Mouse (Mus musculus) kidney, embryonic 16.5 days (tissue): ENCODE results near the gene Ash1l. TPM values are rescaled to one million over a fixed set of nuclear protein-coding genes. Genes with fewer than 3 reads are reported as not detected.

Experiments used
- ATAC-seq: fragments of 200-750 bp; cut with Nextera tagmentation; 2 replicates; pipeline ENCODE4 v1.8.0; 2017; ENCODE audit warnings: moderate TSS enrichment; ENCODE audit not compliant: low FRiP score, low TSS enrichment
- H3K27ac ChIP-seq: fragments of 300-500 bp; sonication (generic); 2 replicates; pipeline ENCODE4 v1.5.1; 2014; ENCODE audit warnings: low read length
- H3K27me3 ChIP-seq: fragments of 300-500 bp; sonication (generic); 2 replicates; pipeline ENCODE4 v1.6.1; 2014; ENCODE audit warnings: low read length, control low read depth, mixed read lengths; ENCODE audit not compliant: insufficient read depth
- H3K36me3 ChIP-seq: fragments of 300-500 bp; sonication (generic); 2 replicates; pipeline ENCODE4 v1.6.1; 2014; ENCODE audit warnings: low read length, control low read depth, mixed read lengths; ENCODE audit not compliant: insufficient read depth
- H3K4me1 ChIP-seq: fragments of 300-500 bp; sonication (generic); 2 replicates; pipeline ENCODE4 v1.6.1; 2014; ENCODE audit warnings: low read length, control low read depth, mixed read lengths; ENCODE audit not compliant: insufficient read depth
- H3K4me2 ChIP-seq: fragments of 300-500 bp; sonication (generic); replicated peaks from 2 replicates; pipeline ENCODE4 v1.6.1; 2014; ENCODE audit warnings: low read depth, low read length
- H3K4me3 ChIP-seq: fragments of 300-500 bp; sonication (generic); 2 replicates; pipeline ENCODE4 v1.5.1; 2014; ENCODE audit warnings: mild to moderate bottlenecking, low read length
- H3K9ac ChIP-seq: fragments of 300-500 bp; sonication (generic); replicated peaks from 2 replicates; pipeline ENCODE4 v1.6.1; 2014; ENCODE audit warnings: low read length
- H3K9me3 ChIP-seq: fragments of 300-500 bp; sonication (generic); 2 replicates; pipeline ENCODE4 v1.6.1; 2016; ENCODE audit warnings: low read length, control low read depth
- WGBS: fragments of 180-500 bp; shearing (Covaris S2); extraction: QIAGEN DNeasy Blood & Tissue Kit; methylation state at CpG from one replicate; pipeline ENCODE4 v1.1.7; 2014; 5-methylcytosine and 5-hydroxymethylcytosine counted together
- polyA plus RNA-seq: library from polyadenylated mRNA; unstranded; fragments of >200 nt; fragmentation: Nextera tagmentation; extraction: Ambion mirVana; gene quantifications from 2 replicates; pipeline ENCODE4 v1.2.1, GENCODE M21; 2015

Gene Ash1l
- polyA plus RNA-seq, 1 experiment from 2014 or later: 16.6 TPM

GRCm38 (mm10) chr3:88921411-88921810 is 29.0 kb upstream of the Ash1l start:
- 96% methylated on average over 9 of the region's 9 CpGs for WGBS
- Histone ChIP-seq H3K4me2 (no peak overlapping the region), H3K27me3 (no peaks in the 10 kb centered on the region), H3K36me3 (peaks cover 44% of the 10 kb centered on the region), H3K27ac (no peak overlapping the region), H3K9ac (no peak overlapping the region), H3K4me3 (no peak overlapping the region), H3K9me3 (peaks cover 8% of the 10 kb centered on the region), H3K4me1 (peaks cover 4% of the 10 kb centered on the region; the same call in 1 of the 2 replicates)
- ATAC-seq: no peak

- peaks cover 8% of the 10 kb centered on the region for H3K9me3 ChIP-seq
These were observed 26.3 kb upstream of the Ash1l start for GRCm38 (mm10) chr3:88923989-88924591.

GRCm38 (mm10) chr3:88925651-88926050 is 24.8 kb upstream of the Ash1l start:
- WGBS: 91% methylated on average over 2 of the region's 2 CpGs
- Histone ChIP-seq H3K9me3 (peaks cover 8% of the 10 kb centered on the region), H3K4me3 (no peak overlapping the region), H3K9ac (no peak overlapping the region), H3K27me3 (no peaks in the 10 kb centered on the region), H3K27ac (no peak overlapping the region), H3K36me3 (peaks cover 71% of the 10 kb centered on the region), H3K4me2 (no peak overlapping the region), H3K4me1 (no peaks in the 10 kb centered on the region)
- ATAC-seq: no peak

More at GRCm38 (mm10) chr3:88923989-88924591, 26.3 kb upstream of the Ash1l start:
- ATAC-seq: no peak
- Histone ChIP-seq H3K4me3 (no peak overlapping the region), H3K36me3 (peaks cover 66% of the 10 kb centered on the region), H3K9ac (no peak overlapping the region), H3K4me2 (no peak overlapping the region), H3K4me1 (no peaks in the 10 kb centered on the region), H3K27ac (no peak overlapping the region), H3K27me3 (no peaks in the 10 kb centered on the region)
- WGBS: 93% methylated on average over 8 of the region's 8 CpGs

GRCm38 (mm10) chr3:88929501-88929900 is 20.9 kb upstream of the Ash1l start:
- no peaks in the 10 kb centered on the region for H3K4me1 ChIP-seq
- no peak overlapping the region for H3K4me3 ChIP-seq
- peaks cover 57% of the 10 kb centered on the region for H3K36me3 ChIP-seq
- WGBS: 80% methylated on average over 3 of the region's 3 CpGs
- no peaks in the 10 kb centered on the region for H3K9me3 ChIP-seq
- no peak overlapping the region for H3K4me2 ChIP-seq
- no peak overlapping the region for H3K9ac ChIP-seq
- H3K27me3 ChIP-seq: no peaks in the 10 kb centered on the region
- no peak overlapping the region for H3K27ac ChIP-seq
- no peak for ATAC-seq

GRCm38 (mm10) chr3:88939071-88939470 is 11.4 kb upstream of the Ash1l start:
- no peak overlapping the region for H3K9ac ChIP-seq
- no peak overlapping the region for H3K27ac ChIP-seq
- no peak for ATAC-seq
- no peaks in the 10 kb centered on the region for H3K9me3 ChIP-seq
- WGBS: 94% methylated on average over 10 of the region's 10 CpGs
- H3K27me3 ChIP-seq: no peaks in the 10 kb centered on the region
- no peak overlapping the region for H3K4me2 ChIP-seq
- no peak overlapping the region for H3K4me3 ChIP-seq
- H3K4me1 ChIP-seq: no peaks in the 10 kb centered on the region; the same call in 1 of the 2 replicates
- peaks cover 39% of the 10 kb centered on the region for H3K36me3 ChIP-seq

GRCm38 (mm10) chr3:88939749-88940148 is 10.7 kb upstream of the Ash1l start:
- peaks cover 33% of the 10 kb centered on the region for H3K36me3 ChIP-seq
- no peak overlapping the region for H3K9ac ChIP-seq
- H3K9me3 ChIP-seq: no peaks in the 10 kb centered on the region
- H3K4me1 ChIP-seq: no peaks in the 10 kb centered on the region; the same call in 1 of the 2 replicates
- H3K27me3 ChIP-seq: no peaks in the 10 kb centered on the region
- H3K27ac ChIP-seq: no peak overlapping the region
- 71% methylated on average over 3 of the region's 3 CpGs for WGBS
- H3K4me3 ChIP-seq: no peak overlapping the region
- no peak for ATAC-seq
- no peak overlapping the region for H3K4me2 ChIP-seq

- Histone ChIP-seq H3K27me3 (no peaks in the 10 kb centered on the region), H3K4me3 (no peak overlapping the region), H3K4me2 (no peak overlapping the region), H3K27ac (no peak overlapping the region), H3K36me3 (peaks cover 22% of the 10 kb centered on the region), H3K4me1 (no peaks in the 10 kb centered on the region; the same call in 1 of the 2 replicates), H3K9me3 (no peaks in the 10 kb centered on the region), H3K9ac (no peak overlapping the region)
- WGBS: 92% methylated on average over 10 of the region's 10 CpGs
- no peak for ATAC-seq
These were observed 8.0 kb upstream of the Ash1l start for GRCm38 (mm10) chr3:88942316-88942880.

GRCm38 (mm10) chr3:88944109-88944508 is 6.3 kb upstream of the Ash1l start:
- Histone ChIP-seq H3K4me2 (no peak overlapping the region), H3K9me3 (no peaks in the 10 kb centered on the region), H3K4me3 (no peak overlapping the region), H3K27me3 (no peaks in the 10 kb centered on the region), H3K9ac (no peak overlapping the region), H3K4me1 (peaks cover 16% of the 10 kb centered on the region), H3K36me3 (peaks cover 25% of the 10 kb centered on the region), H3K27ac (no peak overlapping the region)
- ATAC-seq: no peak
- WGBS: 88% methylated on average over 4 of the region's 4 CpGs

GRCm38 (mm10) chr3:88949786-88950575 is 441 bp upstream of the Ash1l start:
- Histone ChIP-seq H3K9ac (peak overlapping the region; percentile 88), H3K4me3 (peak overlapping the region; percentile 60), H3K27ac (peak overlapping the region; percentile 98), H3K4me2 (peak overlapping the region; percentile 74), H3K4me1 (peaks cover 36% of the 10 kb centered on the region), H3K27me3 (no peaks in the 10 kb centered on the region), H3K9me3 (no peaks in the 10 kb centered on the region), H3K36me3 (0 out of 2 replicates have a peak, but pooled peaks cover 3% of the 10 kb centered on the region)
- WGBS: under 1% methylated on average over 47 of the region's 92 CpGs
- ATAC-seq: peak; percentile 95
